Mouse (Mus musculus): ENCODE measurements around the gene Smyd1.

DNA sequence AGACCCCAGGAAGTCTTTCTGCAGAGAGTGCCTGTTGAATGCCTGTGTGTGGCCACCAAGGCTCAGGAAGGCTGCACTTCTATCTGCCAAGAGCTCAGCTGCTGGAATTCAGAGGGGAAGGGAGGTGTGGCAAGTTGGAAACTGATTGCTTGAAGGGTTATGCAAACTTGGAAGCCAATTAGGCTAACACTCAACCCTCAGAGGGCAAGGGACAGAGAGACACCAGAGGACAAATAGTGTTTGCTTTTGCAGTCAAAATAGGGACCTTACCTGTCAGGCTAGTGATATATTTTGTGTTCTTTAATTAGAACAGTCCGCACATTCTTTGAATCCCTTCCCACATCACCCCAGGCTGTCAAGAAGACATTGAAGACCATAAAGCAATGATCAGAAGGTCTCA, 132.5 kb downstream of the Smyd1 start:
- TF ChIP-seq CTCF (IDR thresholded peaks at IDR 0.05; ENCODE audit: borderline replicate concordance, insufficient read depth, low read depth, low read length) (no peak), POLR2A (IDR thresholded peaks at IDR 0.05; ENCODE audit: borderline replicate concordance, insufficient read depth, low read length) (no peak)

Data from cerebellum, adult 2 months (tissue).